Comparison of ENCODE assay signal across 8 mouse cellular contexts in genomic region chr5:130163670-130164069, GRCm38 (mm10). TPM values are rescaled to one million over a fixed set of nuclear protein-coding genes. Genes with fewer than 3 reads are reported as not detected.
DNase-seq lines count a peak whose midpoint lies in the region; ATAC-seq and TF ChIP-seq lines count a peak whose summit lies in the region.

No protein-coding gene starts in this region.

- intact Hi-C loops in left cerebral cortex, postnatal 25 days (cut with DNase I): loop anchor here (5.0 kb wide), 1 partner anchor 141 kb away; no protein-coding TSS in a partner anchor

- no peaks in the 10 kb centered on the region for H3K27me3 ChIP-seq in heart, embryonic 10.5 days (ENCODE audit: insufficient read depth, poor library complexity, severe bottlenecking)
- H3K27me3 ChIP-seq in embryonic facial prominence, embryonic 11.5 days (ENCODE audit: control insufficient read depth, insufficient read depth, low read length): no peaks in the 10 kb centered on the region
- no peaks in the 10 kb centered on the region for H3K27me3 ChIP-seq in stomach, postnatal 0 days (ENCODE audit: control insufficient read depth, insufficient read depth, low read length)

- H3K27ac ChIP-seq in heart, embryonic 10.5 days: no peak overlapping the region
- H3K27ac ChIP-seq in embryonic facial prominence, embryonic 11.5 days (replicated peaks; ENCODE audit: low read depth, low read length): no peak overlapping the region
- no peak overlapping the region for H3K27ac ChIP-seq in stomach, postnatal 0 days (replicated peaks)

- WGBS in heart, embryonic 10.5 days: 4% methylated on average over 7 of the region's 7 CpGs
- WGBS in embryonic facial prominence, embryonic 11.5 days: 4% methylated on average over 7 of the region's 7 CpGs
- WGBS in stomach, postnatal 0 days: 5% methylated on average over 7 of the region's 7 CpGs

- H3K9ac ChIP-seq in embryonic facial prominence, embryonic 11.5 days (replicated peaks; ENCODE audit: low read length): no peak overlapping the region
- no peak overlapping the region for H3K9ac ChIP-seq in stomach, postnatal 0 days (ENCODE audit: low read length)

- DNase-seq in heart, adult 11 months: peak; percentile 93
- DNase-seq in heart, embryonic 10.5 days (ENCODE audit: low spot score): no peak
- peak; percentile 90 for DNase-seq in adrenal gland, postnatal 14 days
- peak; percentile 77 for DNase-seq in embryonic facial prominence, embryonic 11.5 days (ENCODE audit: low spot score)
- DNase-seq in induced T-regulatory cell, adult 2 months (ENCODE audit: low read depth): peak; percentile 89
- DNase-seq in left cerebral cortex, postnatal 25 days (ENCODE audit: low spot score in 2 of 2): peak; percentile 77 to 81
- peak; percentile 86 for DNase-seq in naive thymus-derived CD4-positive, alpha-beta T cell, adult 2 months (ENCODE audit: low read depth)
- DNase-seq in stomach, postnatal 0 days (ENCODE audit: low spot score): peak; percentile 79

- H3K4me3 ChIP-seq in heart, embryonic 10.5 days: no peak overlapping the region
- H3K4me3 ChIP-seq in embryonic facial prominence, embryonic 11.5 days (ENCODE audit: low read depth, low read length): no peak overlapping the region
- H3K4me3 ChIP-seq in stomach, postnatal 0 days (ENCODE audit: low read depth, low read length): no peak overlapping the region

- no peaks in the 10 kb centered on the region for H3K36me3 ChIP-seq in heart, embryonic 10.5 days
- H3K36me3 ChIP-seq in embryonic facial prominence, embryonic 11.5 days (replicated peaks; ENCODE audit: control insufficient read depth, insufficient read depth, low read depth, low read length): no peaks in the 10 kb centered on the region
- H3K36me3 ChIP-seq in stomach, postnatal 0 days (ENCODE audit: control insufficient read depth, insufficient read depth, low read length): no peaks in the 10 kb centered on the region

- peak; percentile 93 for TF ChIP-seq CTCF in stomach, postnatal 0 days (IDR thresholded peaks at IDR 0.05; ENCODE audit: low read depth)

- no peak for TF ChIP-seq EP300 in stomach, postnatal 0 days (optimal IDR thresholded peaks at IDR 0.05)

- H3K4me1 ChIP-seq in heart, embryonic 10.5 days: no peaks in the 10 kb centered on the region
- H3K4me1 ChIP-seq in embryonic facial prominence, embryonic 11.5 days (ENCODE audit: control insufficient read depth, insufficient read depth, low read length): no peaks in the 10 kb centered on the region
- no peaks in the 10 kb centered on the region for H3K4me1 ChIP-seq in stomach, postnatal 0 days (replicated peaks; ENCODE audit: control insufficient read depth, insufficient read depth)

- no peaks in the 10 kb centered on the region for H3K9me3 ChIP-seq in heart, embryonic 10.5 days
- H3K9me3 ChIP-seq in embryonic facial prominence, embryonic 11.5 days (replicated peaks; ENCODE audit: control insufficient read depth, low read length): no peaks in the 10 kb centered on the region
- no peaks in the 10 kb centered on the region for H3K9me3 ChIP-seq in stomach, postnatal 0 days (ENCODE audit: control insufficient read depth, low read length)

- H3K4me2 ChIP-seq in embryonic facial prominence, embryonic 11.5 days (ENCODE audit: low read depth, low read length): no peak overlapping the region
- no peak overlapping the region for H3K4me2 ChIP-seq in stomach, postnatal 0 days (replicated peaks; ENCODE audit: low read depth)

- ATAC-seq in embryonic facial prominence, embryonic 11.5 days (replicated peaks; ENCODE audit: insufficient number of reproducible peaks, low FRiP score, low TSS enrichment, low read depth): no peak
- peak; percentile 54; the same call in 1 of the 2 replicates for ATAC-seq in stomach, postnatal 0 days (ENCODE audit: low FRiP score, low TSS enrichment)

RNA-seq across cellular contexts. Expression of gene Rabgef1, which starts 7.9 kb away (rescaled TPM):
- polyA plus RNA-seq in heart, embryonic 10.5 days (2016; fragmentation: Nextera tagmentation; extraction: Ambion mirVana): 21.2 and 25.5 TPM in 2 replicates
- total RNA-seq in adrenal gland, postnatal 14 days (2021): 40.6 and 42.7 TPM in 2 replicates
- 23.6 and 25.1 TPM in 2 replicates for polyA plus RNA-seq in embryonic facial prominence, embryonic 11.5 days (2014; fragmentation: Nextera tagmentation; extraction: Ambion mirVana)
- 10 to 100 TPM; 55.8 to 57.4 TPM for total RNA-seq in left cerebral cortex, postnatal 25 days (2021)
- polyA plus RNA-seq in stomach, postnatal 0 days (2015; fragmentation: Nextera tagmentation; extraction: Ambion mirVana): 33.0 and 33.6 TPM in 2 replicates

RNA-seq across cellular contexts. Expression of gene Kctd7, which starts 19.0 kb away (rescaled TPM):
- 4.4 and 4.8 TPM in 2 replicates for polyA plus RNA-seq in heart, embryonic 10.5 days (2016; fragmentation: Nextera tagmentation; extraction: Ambion mirVana)
- 8.7 and 10.0 TPM in 2 replicates for total RNA-seq in adrenal gland, postnatal 14 days (2021)
- polyA plus RNA-seq in embryonic facial prominence, embryonic 11.5 days (2014; fragmentation: Nextera tagmentation; extraction: Ambion mirVana): 4.9 and 5.0 TPM in 2 replicates
- 10 to 100 TPM; 10.3 to 11.8 TPM for total RNA-seq in left cerebral cortex, postnatal 25 days (2021)
- 2.3 and 2.4 TPM in 2 replicates for polyA plus RNA-seq in stomach, postnatal 0 days (2015; fragmentation: Nextera tagmentation; extraction: Ambion mirVana)

RNA-seq across cellular contexts. Expression of gene Tmem248, which starts 53.2 kb away (rescaled TPM):
- 30.9 and 35.7 TPM in 2 replicates for polyA plus RNA-seq in heart, embryonic 10.5 days (2016; fragmentation: Nextera tagmentation; extraction: Ambion mirVana)
- total RNA-seq in adrenal gland, postnatal 14 days (2021): 46.4 and 51.7 TPM in 2 replicates
- 34.5 and 37.1 TPM in 2 replicates for polyA plus RNA-seq in embryonic facial prominence, embryonic 11.5 days (2014; fragmentation: Nextera tagmentation; extraction: Ambion mirVana)
- total RNA-seq in left cerebral cortex, postnatal 25 days (2021): 10 to 100 TPM; 39.3 to 42.9 TPM
- 33.2 and 34.4 TPM in 2 replicates for polyA plus RNA-seq in stomach, postnatal 0 days (2015; fragmentation: Nextera tagmentation; extraction: Ambion mirVana)
